Mouse (Mus musculus): Measurements from ENCODE around the gene Lgals4. TPM values are rescaled to one million over a fixed set of nuclear protein-coding genes. Genes with fewer than 3 reads are reported as not detected.

Gene Lgals4
- total RNA-seq, 1 experiment from 2014 or later = 3.9 TPM

DNA sequence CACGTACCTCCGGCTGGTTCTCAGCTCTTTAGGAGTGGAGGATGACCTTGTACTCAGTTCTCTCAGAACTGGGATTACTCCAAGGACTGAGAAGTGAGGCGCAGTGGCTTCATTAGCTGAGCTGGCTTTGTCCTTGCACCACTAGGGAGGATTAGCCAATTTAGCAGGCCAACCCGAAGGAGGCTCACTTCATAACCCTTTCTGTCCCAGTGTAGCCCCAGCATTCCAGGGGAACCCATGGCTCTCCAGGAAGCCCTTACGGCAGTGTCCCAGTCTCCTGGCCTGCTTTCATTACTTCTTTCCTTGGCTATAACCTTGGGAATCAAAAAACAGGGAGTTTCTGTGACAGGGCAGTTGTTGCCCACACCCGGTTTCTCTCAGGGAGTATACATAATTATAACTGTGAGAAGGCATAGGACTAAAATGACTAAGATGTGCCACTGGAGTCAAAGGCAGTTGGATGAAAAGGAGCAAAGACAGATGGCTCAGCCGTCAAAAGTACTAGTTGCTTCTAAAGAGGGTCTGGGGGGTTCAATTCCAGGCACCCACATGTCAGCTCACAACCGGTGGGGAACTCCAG, 25.9 kb upstream of the Lgals4 start:
- no peak for ATAC-seq (replicated peaks; ENCODE audit: low read depth, poor library complexity, severe bottlenecking)

DNA sequence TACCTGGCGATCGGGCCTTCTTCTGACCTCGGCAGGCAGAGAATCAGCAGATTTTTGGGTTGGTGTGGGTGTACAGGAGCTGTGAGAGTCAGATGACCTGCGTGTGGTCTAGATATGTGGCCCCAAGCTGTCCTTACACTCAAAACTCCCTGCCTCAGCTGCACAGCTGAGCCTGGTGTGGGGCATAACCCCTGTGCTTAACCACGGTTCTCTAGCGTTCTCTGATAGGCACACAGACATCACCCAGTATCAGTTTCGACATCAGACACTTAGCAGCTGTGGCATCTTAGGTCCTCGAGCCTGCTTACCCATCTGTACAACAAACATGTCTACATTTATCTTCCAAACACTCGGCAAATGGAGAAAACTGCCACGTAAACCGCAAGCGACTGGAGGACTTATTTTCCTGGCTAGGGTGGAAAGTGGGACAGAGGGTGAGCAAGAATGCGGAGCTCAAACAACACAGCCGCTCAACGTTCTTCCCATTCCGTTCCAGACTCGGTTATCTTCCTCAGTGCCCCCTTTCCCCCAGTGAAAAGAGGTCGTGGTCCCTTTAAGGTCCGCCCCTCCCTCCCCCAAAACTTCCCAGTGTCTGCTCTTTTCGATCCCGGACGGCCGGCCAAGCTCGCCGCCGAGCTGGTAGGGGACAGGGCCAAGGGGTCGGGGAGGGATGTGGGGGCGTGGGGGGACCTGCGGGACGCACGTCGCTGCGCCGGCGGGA, 25.3 kb upstream of the Lgals4 start, which contains the start of gene Hnrnpl:
Gene Hnrnpl (plus strand): TSS at position 321 of the 721 bp plus-strand sequence.
- ATAC-seq (replicated peaks; ENCODE audit: low read depth, poor library complexity, severe bottlenecking) = peak; percentile 9; the same call in 1 of the 2 replicates

DNA sequence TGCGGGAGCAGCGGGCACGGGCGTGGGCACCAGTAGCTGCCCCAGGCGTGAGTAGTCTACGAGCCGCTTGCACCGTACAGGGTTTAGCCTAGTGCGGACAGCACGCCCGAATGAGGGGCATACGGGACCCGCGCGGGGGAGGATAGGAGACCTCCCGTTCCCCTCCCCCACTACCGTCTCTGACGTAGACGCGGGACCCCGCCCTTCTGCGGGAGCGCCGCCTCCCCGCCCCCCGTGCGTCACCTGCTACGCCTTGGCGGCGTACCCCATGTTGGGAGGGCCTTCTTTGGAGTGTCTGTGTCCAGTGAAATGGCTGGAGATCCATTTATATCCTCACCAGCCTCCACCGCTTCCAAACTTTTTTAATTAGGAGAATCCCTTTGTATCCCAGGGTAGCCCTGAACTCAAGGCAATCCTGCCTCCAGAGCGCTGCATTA, 24.7 kb upstream of the Lgals4 start:
- peak; percentile 50 for ATAC-seq (replicated peaks; ENCODE audit: low read depth, poor library complexity, severe bottlenecking)

DNA sequence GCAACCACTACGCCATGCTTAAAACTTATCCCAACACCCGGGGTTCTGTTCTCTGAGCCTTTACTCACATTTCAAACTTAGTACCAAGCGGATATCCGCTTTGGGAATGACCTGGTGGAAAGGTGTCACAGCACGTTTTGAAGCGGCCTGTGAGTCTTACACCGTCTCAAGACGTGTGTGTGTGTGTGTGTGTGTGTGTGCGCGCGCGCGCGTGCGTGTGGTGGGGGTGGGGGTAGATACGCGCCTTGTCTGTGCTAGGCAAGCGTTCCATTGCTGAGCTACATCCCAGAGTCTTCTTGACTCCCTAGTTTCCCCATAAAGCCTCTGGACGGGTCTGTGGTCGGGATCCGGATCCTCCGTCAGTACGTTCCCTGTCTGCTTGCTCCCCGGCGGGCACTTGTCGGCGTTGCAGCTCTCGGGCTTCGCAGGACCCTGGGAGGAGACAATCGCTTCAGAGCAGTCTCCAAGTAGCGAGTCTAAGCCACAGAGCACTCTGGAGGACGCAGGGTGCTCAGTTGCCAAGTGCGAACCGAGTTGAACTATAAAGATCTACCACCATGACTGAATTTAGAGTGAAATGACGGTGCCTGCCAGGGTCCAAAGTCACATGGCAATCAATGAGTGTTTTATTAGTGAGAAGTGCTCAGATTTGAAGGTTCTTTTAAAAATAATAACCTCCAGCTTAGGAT, 24.1 kb upstream of the Lgals4 start:
- peak; percentile 4 for ATAC-seq (replicated peaks; ENCODE audit: low read depth, poor library complexity, severe bottlenecking)

DNA sequence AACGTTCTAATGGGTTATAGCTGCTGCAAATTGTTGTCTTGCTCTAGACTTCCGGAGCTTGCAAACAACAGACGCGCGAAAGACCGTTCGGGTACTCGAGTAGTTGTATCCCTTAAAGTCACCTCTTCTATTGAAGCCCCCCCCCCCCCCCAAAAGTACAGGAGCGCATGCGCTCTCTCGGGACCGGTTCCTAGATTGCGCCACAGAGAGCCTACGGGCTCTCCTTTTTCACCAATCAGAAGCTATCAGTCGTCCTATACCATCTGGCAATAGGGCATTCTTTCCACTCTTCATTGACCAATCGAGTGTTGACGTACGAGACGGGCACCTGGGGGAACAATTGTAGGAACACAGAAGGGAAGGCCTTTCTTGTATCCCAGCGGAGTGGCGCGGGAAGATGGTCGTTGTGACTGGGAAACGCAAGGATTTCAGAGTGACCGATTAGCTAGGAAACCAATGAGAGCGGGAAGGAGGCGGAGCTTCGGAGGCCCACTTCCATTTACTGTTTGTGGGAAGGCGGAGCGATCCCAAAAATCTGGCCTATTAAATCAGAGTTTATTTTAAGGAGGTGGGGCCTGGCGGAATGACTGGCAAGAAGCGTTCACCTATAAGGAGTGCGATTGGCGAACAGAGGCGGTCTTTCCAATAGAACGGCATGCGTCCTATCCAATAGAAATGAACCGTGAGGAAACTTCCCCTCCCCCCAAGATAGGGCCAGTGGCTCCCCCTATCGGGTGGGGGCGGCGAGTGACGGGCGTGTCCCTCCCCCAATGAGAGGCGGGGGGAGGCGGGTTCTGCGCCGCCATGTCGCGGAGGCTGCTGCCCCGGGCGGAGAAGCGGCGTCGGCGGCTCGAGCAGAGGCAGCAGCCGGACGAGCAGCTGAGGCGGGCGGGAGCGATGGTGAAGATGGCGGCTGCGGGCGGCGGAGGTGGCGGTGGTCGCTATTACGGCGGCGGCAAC, 23.3 kb upstream of the Lgals4 start:
- peak; percentile 62 for ATAC-seq (replicated peaks; ENCODE audit: low read depth, poor library complexity, severe bottlenecking)

DNA sequence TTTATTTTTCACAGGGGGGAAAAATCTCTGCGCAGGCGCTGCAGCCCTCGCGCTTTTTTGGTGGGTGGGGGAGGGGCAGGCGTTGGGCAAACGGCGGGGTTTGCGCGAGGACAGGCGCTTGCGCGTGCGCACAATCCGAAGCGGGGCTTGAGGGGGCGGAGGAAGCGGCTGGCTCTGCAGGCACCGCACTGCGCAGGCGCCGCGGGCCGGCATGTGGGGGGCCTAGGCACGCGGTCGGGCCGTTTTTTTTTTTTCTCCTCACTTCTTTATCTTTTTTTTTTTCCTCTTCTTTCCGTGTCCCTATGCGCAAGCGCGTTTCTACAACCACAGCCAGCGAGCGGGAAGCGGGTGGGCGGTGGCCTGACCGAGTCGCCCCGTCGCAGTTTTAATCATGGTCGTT, 22.4 kb upstream of the Lgals4 start:
- peak; percentile 13 for ATAC-seq (replicated peaks; ENCODE audit: low read depth, poor library complexity, severe bottlenecking)

DNA sequence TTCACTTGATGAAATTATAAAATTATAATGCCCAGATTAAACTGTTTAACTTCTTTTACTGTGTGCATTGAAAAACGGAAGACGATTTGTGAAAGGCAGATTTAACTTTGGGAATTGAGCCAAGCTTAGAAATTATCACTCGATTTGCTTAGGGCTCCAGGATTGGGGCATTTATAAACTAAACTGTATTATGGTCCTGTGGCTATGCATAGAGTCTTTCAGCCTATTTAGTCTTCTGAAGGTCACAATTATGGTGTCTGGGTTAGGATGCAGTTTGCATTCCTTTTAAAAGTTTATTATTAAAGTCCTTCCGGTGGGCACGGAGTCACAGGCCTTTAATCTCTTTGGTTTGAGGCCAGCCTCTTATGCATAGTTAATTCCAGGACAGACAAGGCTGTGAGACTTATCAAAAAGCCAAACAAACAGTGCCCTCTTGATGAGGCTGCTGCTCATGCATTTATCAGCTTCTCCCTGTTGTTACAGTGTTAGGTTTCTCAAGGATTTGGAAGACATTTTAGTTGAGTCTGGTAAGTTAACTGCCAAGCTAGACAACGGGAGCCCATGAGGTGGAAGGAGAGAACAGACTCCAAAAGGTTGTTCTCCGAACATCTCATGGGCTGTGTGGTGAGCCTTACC, 21.9 kb upstream of the Lgals4 start:
- no peak for ATAC-seq (replicated peaks; ENCODE audit: low read depth, poor library complexity, severe bottlenecking)

DNA sequence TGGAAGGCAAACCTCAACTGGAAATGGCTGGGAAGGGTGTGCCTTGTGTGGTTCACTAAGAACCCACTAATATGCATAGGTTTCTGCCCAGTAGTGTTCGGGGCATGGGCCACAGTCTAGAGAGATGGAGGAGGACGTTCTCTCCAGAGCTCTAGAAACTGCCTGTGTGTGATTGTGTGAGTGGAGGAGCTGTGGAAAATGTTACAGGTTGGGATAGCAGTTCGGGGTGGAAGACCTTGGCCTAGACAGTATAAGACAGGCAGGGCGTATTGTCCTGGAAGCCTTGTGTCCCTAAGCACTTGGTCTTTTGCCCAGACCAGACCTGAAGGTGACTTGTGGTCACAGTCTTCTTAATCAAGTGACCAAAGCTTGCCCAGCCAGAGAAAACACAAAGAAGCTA, 21.2 kb upstream of the Lgals4 start:
- ATAC-seq (replicated peaks; ENCODE audit: low read depth, poor library complexity, severe bottlenecking) = no peak

DNA sequence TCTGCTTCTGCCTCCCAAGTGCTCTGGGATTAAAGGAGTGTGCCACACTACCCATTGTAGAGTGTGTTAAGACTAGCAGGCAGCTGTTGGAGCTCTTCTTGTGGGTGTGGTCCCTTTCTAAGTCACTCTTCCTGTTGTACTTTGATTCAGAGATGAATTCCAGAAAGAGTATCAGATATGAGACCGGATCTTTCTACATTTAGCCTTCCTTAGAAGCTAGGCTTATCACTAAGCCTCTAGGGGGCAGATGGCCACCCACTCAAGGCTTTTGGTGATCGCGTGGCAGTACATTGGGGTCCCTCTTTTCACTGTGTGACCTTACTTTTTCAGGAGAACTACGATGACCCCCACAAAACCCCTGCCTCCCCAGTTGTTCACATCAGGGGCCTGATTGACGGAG, 20.7 kb upstream of the Lgals4 start:
- ATAC-seq (replicated peaks; ENCODE audit: low read depth, poor library complexity, severe bottlenecking) = no peak

DNA sequence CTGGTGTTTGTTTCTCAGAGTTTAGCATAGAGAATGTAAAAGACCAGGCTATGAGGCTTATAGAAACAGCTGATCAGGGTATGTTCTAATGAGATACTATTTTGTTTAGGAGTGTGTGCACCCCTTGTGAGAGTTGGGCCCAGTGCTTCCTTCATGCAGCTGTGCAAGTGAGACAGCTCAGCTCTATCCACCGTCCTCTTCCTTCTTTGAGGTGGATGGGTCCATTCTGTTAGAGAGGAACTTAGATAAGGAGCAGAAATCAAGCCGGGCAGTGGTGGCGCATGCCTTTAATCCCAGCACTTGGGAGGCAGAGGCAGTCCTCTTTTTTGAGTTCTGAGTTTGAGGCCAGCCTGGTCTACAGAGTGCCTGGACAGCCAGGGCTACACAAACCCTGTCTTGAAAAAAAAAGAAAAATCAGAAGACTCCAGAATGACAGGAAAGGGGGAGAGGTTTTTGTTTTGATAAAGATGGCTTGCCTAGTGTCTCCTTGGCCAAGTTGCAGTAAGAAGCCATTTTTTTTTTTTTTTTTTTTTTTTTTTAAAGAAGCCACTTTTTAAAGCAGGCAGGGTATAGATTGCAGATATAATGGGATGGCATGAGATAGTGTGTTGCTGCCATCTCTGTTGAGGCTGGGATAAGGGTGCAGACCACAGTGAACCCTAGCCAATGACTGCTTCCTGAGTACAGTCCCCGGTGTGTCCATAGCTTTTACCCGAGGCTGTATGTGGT, 19.2 kb upstream of the Lgals4 start:
- ATAC-seq (replicated peaks; ENCODE audit: low read depth, poor library complexity, severe bottlenecking) = no peak

DNA sequence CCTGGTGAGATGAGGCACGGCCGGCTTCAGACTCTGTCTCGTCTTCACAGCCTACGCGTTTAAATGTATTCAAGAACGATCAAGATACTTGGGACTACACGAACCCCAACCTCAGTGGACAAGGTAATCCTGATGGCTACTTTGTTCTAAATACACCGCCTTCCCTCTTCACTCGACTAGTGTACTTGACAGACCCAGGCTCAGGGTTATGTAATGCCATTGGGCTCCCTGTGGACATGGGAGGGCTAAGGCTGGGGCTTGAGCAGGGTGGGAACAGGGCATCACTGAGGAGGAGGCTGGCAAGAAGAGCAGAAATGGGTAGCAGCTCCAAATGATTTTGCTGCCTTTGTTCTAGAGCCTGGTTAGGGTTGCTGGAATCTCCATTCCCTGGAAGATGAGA, 18.4 kb upstream of the Lgals4 start:
- no peak for ATAC-seq (replicated peaks; ENCODE audit: low read depth, poor library complexity, severe bottlenecking)

DNA sequence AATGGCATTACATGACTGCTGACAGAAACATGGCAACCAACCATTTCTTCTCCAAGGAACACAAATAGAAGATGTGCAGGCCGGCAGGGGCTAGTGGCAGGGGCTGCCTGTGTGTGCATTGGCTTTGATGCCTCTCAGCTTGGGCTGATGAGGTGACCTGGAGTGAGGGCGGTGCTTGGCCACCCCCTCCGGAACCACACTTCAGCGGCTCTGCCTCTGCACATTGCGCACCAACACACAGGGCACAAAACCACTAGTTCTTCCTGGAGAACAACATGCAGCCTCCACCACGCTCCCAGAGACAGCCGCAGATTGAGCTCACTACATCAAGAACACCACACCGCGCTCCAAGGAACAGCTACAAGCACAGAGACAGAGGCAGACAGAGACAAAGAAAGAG, 17.5 kb upstream of the Lgals4 start:
- no peak for ATAC-seq (replicated peaks; ENCODE audit: low read depth, poor library complexity, severe bottlenecking)

DNA sequence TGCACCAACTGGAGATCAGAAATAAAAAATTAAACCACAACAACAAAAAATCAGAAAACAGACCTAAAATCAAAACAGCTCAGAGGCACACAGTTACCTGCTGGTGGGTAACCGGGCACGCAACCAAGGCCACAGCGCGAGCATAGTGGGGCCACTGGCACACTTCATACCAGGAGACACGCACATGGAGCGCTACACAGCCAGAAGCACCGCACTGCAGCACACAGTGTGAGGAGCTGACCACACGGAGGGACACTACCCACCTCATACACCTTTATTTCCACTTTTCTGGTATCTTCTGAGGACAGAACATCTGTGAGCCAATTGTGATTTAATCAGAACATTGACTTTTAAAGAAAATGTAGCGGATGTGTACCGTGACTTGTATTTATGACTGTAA, 16.7 kb upstream of the Lgals4 start:
- ATAC-seq (replicated peaks; ENCODE audit: low read depth, poor library complexity, severe bottlenecking) = no peak

DNA sequence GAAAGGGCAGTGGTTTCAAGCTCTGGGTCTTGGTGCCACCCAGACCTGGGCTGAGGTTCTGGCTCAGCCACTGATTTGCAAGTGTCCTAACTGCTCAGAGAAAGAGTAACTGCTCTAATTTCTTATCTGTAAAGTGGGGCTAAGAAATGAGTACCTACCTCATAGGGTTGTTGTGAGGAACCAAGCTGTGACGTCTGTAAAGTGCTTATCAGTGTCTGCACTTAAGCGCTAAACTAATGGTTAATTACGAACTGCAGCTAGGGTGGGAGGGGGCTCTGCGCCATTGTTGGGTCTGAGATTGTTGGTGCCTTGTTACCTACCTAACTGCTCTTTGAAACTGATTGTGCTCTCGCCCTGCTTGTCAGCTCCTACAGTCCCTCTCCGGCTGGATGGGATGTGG, 16.1 kb upstream of the Lgals4 start:
- ATAC-seq (replicated peaks; ENCODE audit: low read depth, poor library complexity, severe bottlenecking) = no peak

DNA sequence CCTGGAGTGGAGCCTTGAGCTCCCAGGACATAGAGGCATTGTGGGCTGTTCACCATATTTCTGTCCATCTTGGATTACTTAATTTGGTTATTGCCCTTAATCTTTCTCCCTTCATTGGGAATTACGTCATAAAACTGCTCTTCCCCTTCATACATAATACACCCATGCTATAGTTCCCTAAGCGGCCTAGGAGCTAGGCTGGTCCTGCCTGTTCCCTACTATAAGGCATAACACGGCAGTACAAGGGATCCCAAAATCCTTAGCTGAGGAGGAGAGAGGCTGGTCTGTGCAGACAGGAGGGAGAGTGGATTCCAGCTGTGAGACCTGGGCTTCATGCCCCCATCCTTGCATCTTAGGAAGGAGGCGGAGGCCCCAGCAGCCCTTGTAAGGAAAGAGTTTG, 15.7 kb upstream of the Lgals4 start:
- ATAC-seq (replicated peaks; ENCODE audit: low read depth, poor library complexity, severe bottlenecking) = no peak

DNA sequence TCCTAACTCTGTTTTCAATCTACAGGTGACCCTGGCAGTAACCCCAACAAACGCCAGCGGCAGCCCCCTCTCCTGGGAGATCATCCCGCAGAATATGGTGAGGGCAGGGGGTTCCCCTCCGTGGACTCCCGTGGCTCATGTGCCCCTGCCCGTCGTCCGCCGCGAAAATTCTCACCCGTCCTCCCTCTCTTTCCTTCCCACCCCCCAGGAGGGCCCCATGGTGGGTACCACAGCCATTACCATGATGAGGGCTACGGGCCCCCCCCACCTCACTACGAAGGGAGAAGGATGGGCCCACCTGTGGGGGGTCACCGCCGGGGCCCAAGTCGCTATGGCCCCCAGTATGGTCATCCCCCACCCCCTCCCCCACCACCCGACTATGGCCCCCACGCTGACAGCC, 15.2 kb upstream of the Lgals4 start:
- no peak for ATAC-seq (replicated peaks; ENCODE audit: low read depth, poor library complexity, severe bottlenecking)

DNA sequence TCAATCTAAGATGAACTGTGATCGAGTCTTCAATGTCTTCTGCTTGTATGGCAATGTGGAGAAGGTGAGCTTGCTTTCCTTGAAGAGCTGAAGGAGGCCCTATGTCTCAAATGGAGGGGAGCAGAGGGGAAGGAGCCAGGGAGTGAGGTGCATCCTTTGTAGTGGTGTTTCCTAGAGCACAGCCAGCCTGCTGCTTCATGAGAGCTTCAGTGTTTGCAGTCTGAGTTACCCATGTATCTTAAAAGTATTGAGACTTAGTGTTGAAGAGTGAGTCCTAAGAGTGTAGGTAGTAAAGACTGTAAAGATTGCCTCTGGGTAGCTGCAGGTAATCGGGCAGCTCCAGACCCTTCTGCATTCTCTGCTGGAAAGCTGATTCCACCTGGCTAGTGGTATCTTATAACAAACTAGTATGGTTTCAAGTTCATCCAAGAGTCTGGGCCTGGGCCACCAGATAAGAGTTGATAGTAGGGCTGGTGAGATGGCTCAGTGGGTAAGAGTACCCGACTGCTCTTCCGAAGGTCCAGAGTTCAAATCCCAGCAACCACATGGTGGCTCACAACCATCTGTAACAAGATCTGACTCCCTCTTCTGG, 14.7 kb upstream of the Lgals4 start:
- ATAC-seq (replicated peaks; ENCODE audit: low read depth, poor library complexity, severe bottlenecking) = no peak

DNA sequence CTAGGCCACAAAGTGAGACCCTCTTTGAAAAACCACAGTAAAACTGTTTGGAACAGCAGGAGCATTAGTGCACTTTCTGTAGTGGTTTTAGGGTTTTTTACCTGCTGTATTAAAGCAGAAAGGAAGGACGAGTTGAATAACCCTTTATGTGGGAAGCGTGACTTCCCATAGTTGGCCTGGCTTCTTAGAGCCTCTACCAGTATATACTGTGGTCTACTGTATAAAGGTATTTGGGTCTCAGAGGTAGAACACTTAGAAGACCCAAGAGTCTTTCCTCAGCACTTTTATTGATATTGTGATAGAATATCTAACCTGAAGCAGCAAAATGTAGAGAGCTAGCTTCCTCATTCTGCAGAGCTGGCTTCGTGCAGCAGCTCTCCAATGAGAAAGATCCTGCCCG, 14.1 kb upstream of the Lgals4 start:
- no peak for ATAC-seq (replicated peaks; ENCODE audit: low read depth, poor library complexity, severe bottlenecking)

Measured in common myeloid progenitor, adult 5-6 weeks (primary cell).